Mouse (Mus musculus) C2C12 (cell line): ENCODE data around the gene Pcolce2. TPM values are rescaled to one million over a fixed set of nuclear protein-coding genes. Genes with fewer than 3 reads are reported as not detected.
A peak's percentile ranks its signal among the peaks of the same experiment; 100 is the strongest.

Source experiments
- H3K27me3 ChIP-seq: one replicate; pipeline ENCODE4 v1.6.1; 2011; ENCODE audit not compliant: control insufficient read depth, insufficient read depth, insufficient read length
- H3K36me3 ChIP-seq: one replicate; pipeline ENCODE4 v1.6.1; 2011; ENCODE audit not compliant: control insufficient read depth, insufficient read depth
- H3K4me3 ChIP-seq: one replicate; pipeline ENCODE4 v1.5.1; 2011; ENCODE audit warnings: mild to moderate bottlenecking, control low read depth; ENCODE audit not compliant: poor library complexity, insufficient read depth, severe bottlenecking
- H3K79me2 ChIP-seq: one replicate; pipeline ENCODE4 v1.6.1; 2011; ENCODE audit not compliant: control insufficient read depth, insufficient read depth
- H3K79me3 ChIP-seq: one replicate; pipeline ENCODE4 v1.6.1; 2011; ENCODE audit warnings: low read depth, control low read depth
- H3ac ChIP-seq: one replicate; pipeline ENCODE3; 2011; ENCODE audit warnings: low read depth; ENCODE audit not compliant: control insufficient read depth, insufficient read length
- CEBPB ChIP-seq: IDR thresholded peaks from one replicate; pipeline ENCODE4 v1.6.1; 2011; ENCODE audit warnings: low read depth, mild to moderate bottlenecking, control low read depth, moderate library complexity
- CTCF ChIP-seq: IDR thresholded peaks from one replicate; pipeline ENCODE4 v1.5.1; 2011; ENCODE audit not compliant: control insufficient read depth, insufficient read depth, insufficient read length
- FOSL1 ChIP-seq: IDR thresholded peaks from one replicate; pipeline ENCODE4 v1.8.0; 2011; ENCODE audit warnings: mild to moderate bottlenecking, low read length; ENCODE audit not compliant: poor library complexity, insufficient read depth, severe bottlenecking
- MAX ChIP-seq: IDR thresholded peaks from one replicate; pipeline ENCODE4 v1.6.1; 2011; ENCODE audit warnings: mild to moderate bottlenecking, control low read depth
- MYOD1 ChIP-seq: IDR thresholded peaks from one replicate; pipeline ENCODE4 v1.6.1; 2011; ENCODE audit warnings: low read depth; ENCODE audit not compliant: control insufficient read depth, insufficient read length
- MYOG ChIP-seq: IDR thresholded peaks from one replicate; pipeline ENCODE4 v1.6.1; 2011; ENCODE audit not compliant: control insufficient read depth, insufficient read length; ENCODE audit errors: extremely low read depth
- USF1 ChIP-seq: IDR thresholded peaks from one replicate; pipeline ENCODE4 v1.6.1; 2011; ENCODE audit warnings: low read depth, mild to moderate bottlenecking, control low read depth, moderate library complexity
- long read RNA-seq, 2 experiments: library from polyadenylated mRNA; unstranded; transcript quantifications; one replicate each; pipeline ENCODE4 v2.0.0; 2019 to 2020
- polyA plus RNA-seq: library from polyadenylated mRNA; unstranded; fragments of >200 nt; fragmentation: generic; extraction: Trizol; gene quantifications from one replicate; pipeline ENCODE4 v1.2.1, GENCODE M21; 2012; ENCODE audit warnings: missing spikeins

Gene Pcolce2
- 54.9 TPM for polyA plus RNA-seq
- long read RNA-seq, experiment 1, full-length matches to known transcripts: 52 of 59 reads
- long read RNA-seq, experiment 1, partial matches to known transcripts: 6 of 59 reads
- long read RNA-seq, experiment 1, other reads (novel, unspliced or antisense): 1 of 59 reads
- long read RNA-seq, experiment 2, full-length matches to known transcripts: 376 of 392 reads
- long read RNA-seq, experiment 2, partial matches to known transcripts: 6 of 392 reads
- long read RNA-seq, experiment 2, other reads (novel, unspliced or antisense): 10 of 392 reads

GRCm38 (mm10) chr9:95637271-95638181 lies at the start of gene Pcolce2:
Gene Pcolce2, plus strand, starts transcription at chr9:95637601.
- peak within 1 kb of the TSS; percentile 89 for H3ac ChIP-seq
- peaks cover 11% of the 10 kb centered on the region for H3K36me3 ChIP-seq
- H3K27me3 ChIP-seq: no peaks in the 10 kb centered on the region
- peaks cover 16% of the 10 kb centered on the region for H3K79me3 ChIP-seq
- peak within 1 kb of the TSS; percentile 40 for H3K4me3 ChIP-seq
- TF ChIP-seq FOSL1: no peak
- TF ChIP-seq MAX: peak; percentile 67
- peaks cover 37% of the 10 kb centered on the region for H3K79me2 ChIP-seq

- Histone ChIP-seq H3K79me3 (no peaks in the 10 kb centered on the region), H3K79me2 (no peaks in the 10 kb centered on the region), H3K27me3 (no peaks in the 10 kb centered on the region), H3K4me3 (no peak overlapping the region), H3K36me3 (no peaks in the 10 kb centered on the region), H3ac (no peak overlapping the region)
- TF ChIP-seq CEBPB (no peak), MAX (no peak), FOSL1 (no peak), USF1 (no peak), MYOG (no peak), CTCF (no peak), MYOD1 (no peak)
These were observed 49.3 kb upstream of the Pcolce2 start for GRCm38 (mm10) chr9:95588070-95588469.

- H3K79me3 ChIP-seq: no peaks in the 10 kb centered on the region
- H3K4me3 ChIP-seq: no peak overlapping the region
- H3K36me3 ChIP-seq: no peaks in the 10 kb centered on the region
- H3K79me2 ChIP-seq: no peaks in the 10 kb centered on the region
- no peaks in the 10 kb centered on the region for H3K27me3 ChIP-seq
- no peak for TF ChIP-seq CEBPB
- TF ChIP-seq MAX: no peak
- no peak for TF ChIP-seq CTCF
- no peak for TF ChIP-seq FOSL1
- TF ChIP-seq USF1: no peak
- H3ac ChIP-seq: no peak overlapping the region
These were observed 43.1 kb upstream of the Pcolce2 start for GRCm38 (mm10) chr9:95594291-95594690.

GRCm38 (mm10) chr9:95597466-95598178 lies 39.8 kb upstream of the Pcolce2 start:
- TF ChIP-seq FOSL1: no peak
- no peak for TF ChIP-seq MYOG
- no peak for TF ChIP-seq CEBPB
- no peak for TF ChIP-seq CTCF
- no peak for TF ChIP-seq USF1
- TF ChIP-seq MAX: no peak
- TF ChIP-seq MYOD1: no peak
- Histone ChIP-seq H3ac (no peak overlapping the region), H3K79me2 (no peaks in the 10 kb centered on the region), H3K4me3 (no peak overlapping the region), H3K79me3 (no peaks in the 10 kb centered on the region), H3K27me3 (no peaks in the 10 kb centered on the region), H3K36me3 (no peaks in the 10 kb centered on the region)

- H3K4me3 ChIP-seq: no peak overlapping the region
- H3ac ChIP-seq: no peak overlapping the region
- H3K79me2 ChIP-seq: no peaks in the 10 kb centered on the region
- H3K79me3 ChIP-seq: no peaks in the 10 kb centered on the region
- TF ChIP-seq MYOD1 (no peak), CEBPB (no peak), CTCF (no peak), USF1 (no peak), MAX (no peak), FOSL1 (no peak), MYOG (no peak)
- H3K36me3 ChIP-seq: no peaks in the 10 kb centered on the region
- H3K27me3 ChIP-seq: no peaks in the 10 kb centered on the region
These were observed 39.2 kb upstream of the Pcolce2 start for GRCm38 (mm10) chr9:95598179-95598721.
